Mouse (Mus musculus): ENCODE measurements around the gene Zfp119b. TPM values are rescaled to one million over a fixed set of nuclear protein-coding genes. Genes with fewer than 3 reads are reported as not detected.
A peak's percentile ranks its signal among the peaks of the same experiment; 100 is the strongest.
"Not testable (repeated sequence)": the region's sequence is repeated elsewhere in the genome, so short reads cannot be mapped to it uniquely, and the experiment has no call there.

Zfp119b gene
- polyA plus RNA-seq, 1 experiment from 2014 or later: 8.1 TPM

GRCm38 (mm10) chr17:55904131-55904530 is 45.2 kb downstream of the Zfp119b start:
- H3K36me3 ChIP-seq (ENCODE audit: insufficient read depth, low read length): no peaks in the 10 kb centered on the region
- DNase-seq (ENCODE audit: low spot score) (no peak), ATAC-seq (replicated peaks; ENCODE audit: low FRiP score, low read depth) (0 out of 2 replicates have a peak, but pooled peaks have one; percentile 21)
- H3K4me3 ChIP-seq (replicated peaks; ENCODE audit: low read depth, low read length): no peak overlapping the region
- H3K4me1 ChIP-seq (replicated peaks; ENCODE audit: insufficient read depth, low read length): no peaks in the 10 kb centered on the region
- H3K9me3 ChIP-seq (replicated peaks; ENCODE audit: low read length): no peaks in the 10 kb centered on the region
- 61% methylated on average over 6 of the region's 6 CpGs for WGBS
- no peak overlapping the region for H3K9ac ChIP-seq (ENCODE audit: low read depth, low read length)
- H3K4me2 ChIP-seq (ENCODE audit: low read length): no peak overlapping the region
- 0 out of 2 replicates have a peak overlapping the region, but pooled peaks have one; percentile 28 for H3K27ac ChIP-seq
- no peaks in the 10 kb centered on the region for H3K27me3 ChIP-seq (ENCODE audit: insufficient read depth, low read length)
- no peak for TF ChIP-seq CTCF (IDR thresholded peaks at IDR 0.05; ENCODE audit: low read depth)

GRCm38 (mm10) chr17:55903687-55904086 is 45.6 kb downstream of the Zfp119b start:
- TF ChIP-seq CTCF (IDR thresholded peaks at IDR 0.05; ENCODE audit: low read depth): no peak
- no peaks in the 10 kb centered on the region for H3K36me3 ChIP-seq (ENCODE audit: insufficient read depth, low read length)
- H3K27me3 ChIP-seq (ENCODE audit: insufficient read depth, low read length): no peaks in the 10 kb centered on the region
- no peak overlapping the region for H3K9ac ChIP-seq (ENCODE audit: low read depth, low read length)
- H3K4me3 ChIP-seq (replicated peaks; ENCODE audit: low read depth, low read length): no peak overlapping the region
- ATAC-seq (replicated peaks; ENCODE audit: low FRiP score, low read depth) (peak; percentile 49; the same call in 1 of the 2 replicates), DNase-seq (ENCODE audit: low spot score) (peak; percentile 57)
- H3K4me1 ChIP-seq (replicated peaks; ENCODE audit: insufficient read depth, low read length): no peaks in the 10 kb centered on the region
- peak overlapping the region; percentile 50; the same call in 1 of the 2 replicates for H3K27ac ChIP-seq
- no peaks in the 10 kb centered on the region for H3K9me3 ChIP-seq (replicated peaks; ENCODE audit: low read length)
- H3K4me2 ChIP-seq (ENCODE audit: low read length): no peak overlapping the region
- 72% methylated on average over 1 of the region's 1 CpGs for WGBS

GRCm38 (mm10) chr17:55903087-55903486 is 46.2 kb downstream of the Zfp119b start:
- H3K4me2 ChIP-seq (ENCODE audit: low read length): no peak overlapping the region
- peak overlapping the region; percentile 50 for H3K27ac ChIP-seq
- H3K36me3 ChIP-seq (ENCODE audit: insufficient read depth, low read length): 0 out of 2 replicates have a peak, but pooled peaks cover 3% of the 10 kb centered on the region
- no peak for TF ChIP-seq CTCF (IDR thresholded peaks at IDR 0.05; ENCODE audit: low read depth)
- no peaks in the 10 kb centered on the region for H3K27me3 ChIP-seq (ENCODE audit: insufficient read depth, low read length)
- H3K9ac ChIP-seq (ENCODE audit: low read depth, low read length): no peak overlapping the region
- no peaks in the 10 kb centered on the region for H3K4me1 ChIP-seq (replicated peaks; ENCODE audit: insufficient read depth, low read length)
- no peak for ATAC-seq (replicated peaks; ENCODE audit: low FRiP score, low read depth)
- H3K9me3 ChIP-seq (replicated peaks; ENCODE audit: low read length): 0 out of 2 replicates have a peak, but pooled peaks cover 3% of the 10 kb centered on the region
- DNase-seq (ENCODE audit: low spot score): no peak
- H3K4me3 ChIP-seq (replicated peaks; ENCODE audit: low read depth, low read length): no peak overlapping the region
- WGBS: 49% methylated on average over 2 of the region's 2 CpGs

- not testable (repeated sequence) for H3K36me3 ChIP-seq (ENCODE audit: insufficient read depth, low read length); ATAC-seq (replicated peaks; ENCODE audit: low FRiP score, low read depth); H3K4me1 ChIP-seq (replicated peaks; ENCODE audit: insufficient read depth, low read length); H3K27me3 ChIP-seq (ENCODE audit: insufficient read depth, low read length); H3K9me3 ChIP-seq (replicated peaks; ENCODE audit: low read length); DNase-seq (ENCODE audit: low spot score)
- Histone ChIP-seq H3K27ac (peak overlapping the region; percentile 87), H3K9ac (ENCODE audit: low read depth, low read length) (peak overlapping the region; percentile 37; the same call in 1 of the 2 replicates), H3K4me3 (replicated peaks; ENCODE audit: low read depth, low read length) (peak overlapping the region; percentile 46), H3K4me2 (ENCODE audit: low read length) (peak overlapping the region; percentile 56)
- 10% methylated on average over 6 of the region's 8 CpGs for WGBS
These were observed 56.8 kb downstream of the Zfp119b start for GRCm38 (mm10) chr17:55892406-55892955.

Other genes starting within 250 kb of the Zfp119b start
- 3.9 and 4.4 TPM in 2 replicates for gene Pot1b, start 236.9 kb downstream of the Zfp119b start, polyA plus RNA-seq (2015; fragmentation: Nextera tagmentation; extraction: Ambion mirVana)
- gene Adgre4, start 199.5 kb downstream of the Zfp119b start, polyA plus RNA-seq (2015; fragmentation: Nextera tagmentation; extraction: Ambion mirVana): 0.20 and 0.41 TPM in 2 replicates
- 10.8 and 12.0 TPM in 2 replicates for gene Zfp119a, start 70.6 kb downstream of the Zfp119b start, polyA plus RNA-seq (2015; fragmentation: Nextera tagmentation; extraction: Ambion mirVana)
- gene Zfp959, start 57.4 kb downstream of the Zfp119b start, polyA plus RNA-seq (2015; fragmentation: Nextera tagmentation; extraction: Ambion mirVana): 10.8 and 13.0 TPM in 2 replicates
- 1.6 and 1.8 TPM in 2 replicates for gene Ebi3, start 3.1 kb upstream of the Zfp119b start, polyA plus RNA-seq (2015; fragmentation: Nextera tagmentation; extraction: Ambion mirVana)
- 21.1 and 22.4 TPM in 2 replicates for gene Yju2, start 9.6 kb upstream of the Zfp119b start, polyA plus RNA-seq (2015; fragmentation: Nextera tagmentation; extraction: Ambion mirVana)
- 54.2 and 56.6 TPM in 2 replicates for gene Shd, start 21.0 kb upstream of the Zfp119b start, polyA plus RNA-seq (2015; fragmentation: Nextera tagmentation; extraction: Ambion mirVana)
- 6.7 and 7.2 TPM in 2 replicates for gene Fsd1, start 37.0 kb upstream of the Zfp119b start, polyA plus RNA-seq (2015; fragmentation: Nextera tagmentation; extraction: Ambion mirVana)
- 21.8 and 22.0 TPM in 2 replicates for gene Stap2, start 56.1 kb upstream of the Zfp119b start, polyA plus RNA-seq (2015; fragmentation: Nextera tagmentation; extraction: Ambion mirVana)
- 75.6 and 83.9 TPM in 2 replicates for gene Mpnd, start 56.2 kb upstream of the Zfp119b start, polyA plus RNA-seq (2015; fragmentation: Nextera tagmentation; extraction: Ambion mirVana)
- 115 and 129 TPM in 2 replicates for gene Sh3gl1, start 87.1 kb upstream of the Zfp119b start, polyA plus RNA-seq (2015; fragmentation: Nextera tagmentation; extraction: Ambion mirVana)
- gene Chaf1a, start 90.9 kb upstream of the Zfp119b start, polyA plus RNA-seq (2015; fragmentation: Nextera tagmentation; extraction: Ambion mirVana): 11.1 and 11.2 TPM in 2 replicates
- 54.4 and 56.0 TPM in 2 replicates for gene Ubxn6, start 125.5 kb upstream of the Zfp119b start, polyA plus RNA-seq (2015; fragmentation: Nextera tagmentation; extraction: Ambion mirVana)
- 77.5 and 85.0 TPM in 2 replicates for gene Hdgfl2, start 130.1 kb upstream of the Zfp119b start, polyA plus RNA-seq (2015; fragmentation: Nextera tagmentation; extraction: Ambion mirVana)
- 0.08 and 0.09 TPM in 2 replicates for gene Plin4, start 160.3 kb upstream of the Zfp119b start, polyA plus RNA-seq (2015; fragmentation: Nextera tagmentation; extraction: Ambion mirVana)
- 1.2 and 1.3 TPM in 2 replicates for gene Plin5, start 168.1 kb upstream of the Zfp119b start, polyA plus RNA-seq (2015; fragmentation: Nextera tagmentation; extraction: Ambion mirVana)
- 1.7 and 1.9 TPM in 2 replicates for gene Lrg1, start 172.5 kb upstream of the Zfp119b start, polyA plus RNA-seq (2015; fragmentation: Nextera tagmentation; extraction: Ambion mirVana)
- gene Sema6b, start 190.8 kb upstream of the Zfp119b start, polyA plus RNA-seq (2015; fragmentation: Nextera tagmentation; extraction: Ambion mirVana): 0.87 and 1.2 TPM in 2 replicates
- gene Tnfaip8l1, start 213.0 kb upstream of the Zfp119b start, polyA plus RNA-seq (2015; fragmentation: Nextera tagmentation; extraction: Ambion mirVana): 7.4 and 7.8 TPM in 2 replicates
- 83.0 and 85.0 TPM in 2 replicates for gene Mydgf, start 234.4 kb upstream of the Zfp119b start, polyA plus RNA-seq (2015; fragmentation: Nextera tagmentation; extraction: Ambion mirVana)